In genomic region chr1:120138923-120139540, GRCm38 (mm10) we compare ENCODE assay signal across 30 mouse cellular contexts. TPM values are rescaled to one million over a fixed set of nuclear protein-coding genes. Genes with fewer than 3 reads are reported as not detected.
DNase-seq lines count a peak whose midpoint lies in the region; ATAC-seq lines count a peak whose summit lies in the region.
"Had no signal": no experiment of that assay in that cellular context is flagged by ENCODE, and none has a peak within 500 bp of the region (broad histone marks: within the 10 kb centered on the region; RNA-seq: fewer than 3 reads in every experiment).

No protein-coding gene starts in this region.

- no peaks in the 10 kb centered on the region for H3K9me3 ChIP-seq in forebrain, embryonic 11.5 days (ENCODE audit: control insufficient read depth, low read length)
- H3K9me3 ChIP-seq in forebrain, embryonic 15.5 days, result no peaks in the 10 kb centered on the region
- no peaks in the 10 kb centered on the region for H3K9me3 ChIP-seq in midbrain, embryonic 14.5 days (ENCODE audit: control insufficient read depth, low read length)
- no peaks in the 10 kb centered on the region for H3K9me3 ChIP-seq in midbrain, embryonic 11.5 days (ENCODE audit: control insufficient read depth, low read length)
- H3K9me3 ChIP-seq in forebrain, embryonic 13.5 days (replicated peaks), result no peaks in the 10 kb centered on the region
- no peaks in the 10 kb centered on the region for H3K9me3 ChIP-seq in midbrain, embryonic 16.5 days (replicated peaks; ENCODE audit: control insufficient read depth, low read length, poor library complexity, severe bottlenecking)
- H3K9me3 ChIP-seq: G1E; heart, embryonic 10.5 days; hindbrain, embryonic 13.5 days; liver, embryonic 15.5 days had no signal

- DNase-seq in forebrain, embryonic 11.5 days (ENCODE audit: low spot score), result no peak
- peak; percentile 41 for DNase-seq in midbrain, embryonic 14.5 days
- DNase-seq in midbrain, embryonic 11.5 days (ENCODE audit: low spot score, missing footprints), result no peak
- DNase-seq in testis, postnatal 10 days (ENCODE audit: low spot score), result no peak
- DNase-seq in gastrocnemius, adult 18-20 months (ENCODE audit: low spot score), result no peak
- DNase-seq: adrenal gland, postnatal 25 days; cerebellum, adult 18-20 months; cerebellum, postnatal 14 days; gastrocnemius, postnatal 25 days; heart, adult 11 months; heart, postnatal 4 days; kidney, adult 11 months; kidney, postnatal 14 days; layer of hippocampus, adult 9-11 months; liver; lung, embryonic 14.5 days; lung, postnatal 14 days; spleen, adult 18-20 months; thymus, adult 2 months; thymus, postnatal 36 days had no signal

- peaks cover 2% of the 10 kb centered on the region; the same call in 1 of the 2 replicates for H3K27me3 ChIP-seq in forebrain, embryonic 11.5 days (ENCODE audit: control insufficient read depth, insufficient read depth, low read length)
- no peaks in the 10 kb centered on the region for H3K27me3 ChIP-seq in forebrain, embryonic 15.5 days
- H3K27me3 ChIP-seq in midbrain, embryonic 14.5 days (ENCODE audit: control insufficient read depth, insufficient read depth, low read length), result no peaks in the 10 kb centered on the region
- no peaks in the 10 kb centered on the region for H3K27me3 ChIP-seq in midbrain, embryonic 11.5 days (ENCODE audit: control insufficient read depth, insufficient read depth, low read length)
- no peaks in the 10 kb centered on the region for H3K27me3 ChIP-seq in forebrain, embryonic 13.5 days
- H3K27me3 ChIP-seq in midbrain, embryonic 16.5 days (ENCODE audit: control insufficient read depth, insufficient read depth, low read depth, low read length), result no peaks in the 10 kb centered on the region
- H3K27me3 ChIP-seq: CH12.LX; hindbrain, embryonic 13.5 days; liver, embryonic 15.5 days had no signal

- H3K4me2 ChIP-seq in forebrain, embryonic 11.5 days (ENCODE audit: low read depth, low read length, severe bottlenecking), result no peak overlapping the region
- H3K4me2 ChIP-seq in forebrain, embryonic 15.5 days (replicated peaks), result no peak overlapping the region
- H3K4me2 ChIP-seq in midbrain, embryonic 14.5 days (ENCODE audit: low read length), result no peak overlapping the region
- H3K4me2 ChIP-seq in midbrain, embryonic 11.5 days, result no peak overlapping the region
- no peak overlapping the region for H3K4me2 ChIP-seq in forebrain, embryonic 13.5 days
- no peak overlapping the region for H3K4me2 ChIP-seq in midbrain, embryonic 16.5 days (ENCODE audit: low read length)
- H3K4me2 ChIP-seq: hindbrain, embryonic 13.5 days; liver, embryonic 15.5 days; lung, embryonic 14.5 days had no signal

- ATAC-seq in forebrain, embryonic 11.5 days (replicated peaks; ENCODE audit: low FRiP score), result peak; percentile 41; the same call in 1 of the 2 replicates
- ATAC-seq in forebrain, embryonic 15.5 days (replicated peaks), result no peak
- ATAC-seq in midbrain, embryonic 14.5 days (ENCODE audit: low FRiP score, low TSS enrichment), result no peak
- ATAC-seq in midbrain, embryonic 11.5 days (ENCODE audit: low FRiP score), result no peak
- ATAC-seq in forebrain, embryonic 13.5 days, result peak; percentile 16; the same call in 1 of the 2 replicates
- peak; percentile 55; the same call in 1 of the 2 replicates for ATAC-seq in midbrain, embryonic 16.5 days

- no peak overlapping the region for H3K27ac ChIP-seq in forebrain, embryonic 11.5 days (ENCODE audit: low read depth, low read length)
- H3K27ac ChIP-seq in forebrain, embryonic 15.5 days (replicated peaks), result no peak overlapping the region
- H3K27ac ChIP-seq in midbrain, embryonic 14.5 days (replicated peaks; ENCODE audit: low read depth, low read length), result no peak overlapping the region
- no peak overlapping the region for H3K27ac ChIP-seq in midbrain, embryonic 11.5 days (ENCODE audit: low read depth, low read length)
- H3K27ac ChIP-seq in forebrain, embryonic 13.5 days, result peak overlapping the region; percentile 19; the same call in 1 of the 2 replicates
- no peak overlapping the region for H3K27ac ChIP-seq in midbrain, embryonic 16.5 days (ENCODE audit: low read length)
- H3K27ac ChIP-seq: heart, embryonic 10.5 days; hindbrain, embryonic 13.5 days; liver, embryonic 15.5 days had no signal

- no peak overlapping the region for H3K9ac ChIP-seq in forebrain, embryonic 11.5 days (ENCODE audit: low read length)
- H3K9ac ChIP-seq in forebrain, embryonic 15.5 days (replicated peaks), result no peak overlapping the region
- H3K9ac ChIP-seq in midbrain, embryonic 14.5 days (replicated peaks; ENCODE audit: low read length), result no peak overlapping the region
- no peak overlapping the region for H3K9ac ChIP-seq in midbrain, embryonic 11.5 days (ENCODE audit: low read length)
- H3K9ac ChIP-seq in forebrain, embryonic 13.5 days, result no peak overlapping the region
- no peak overlapping the region for H3K9ac ChIP-seq in midbrain, embryonic 16.5 days (ENCODE audit: low read depth, low read length)
- H3K9ac ChIP-seq: hindbrain, embryonic 13.5 days; liver, embryonic 15.5 days; lung, embryonic 14.5 days had no signal

- 29% methylated on average over 7 of the region's 7 CpGs for WGBS in forebrain, embryonic 11.5 days
- 15% methylated on average over 7 of the region's 7 CpGs for WGBS in forebrain, embryonic 15.5 days
- WGBS in midbrain, embryonic 14.5 days, result 18% methylated on average over 7 of the region's 7 CpGs
- WGBS in midbrain, embryonic 11.5 days, result 26% methylated on average over 7 of the region's 7 CpGs
- WGBS in forebrain, embryonic 13.5 days, result 12% methylated on average over 7 of the region's 7 CpGs
- 15% methylated on average over 7 of the region's 7 CpGs for WGBS in midbrain, embryonic 16.5 days

- no peak overlapping the region for H3K4me3 ChIP-seq in forebrain, embryonic 11.5 days (ENCODE audit: low read depth, low read length)
- no peak overlapping the region for H3K4me3 ChIP-seq in forebrain, embryonic 15.5 days
- no peak overlapping the region for H3K4me3 ChIP-seq in midbrain, embryonic 14.5 days (replicated peaks; ENCODE audit: low read depth, low read length)
- H3K4me3 ChIP-seq in midbrain, embryonic 11.5 days (ENCODE audit: low read depth, low read length), result no peak overlapping the region
- no peak overlapping the region for H3K4me3 ChIP-seq in forebrain, embryonic 13.5 days
- H3K4me3 ChIP-seq in midbrain, embryonic 16.5 days (ENCODE audit: low read depth, low read length), result no peak overlapping the region
- H3K4me3 ChIP-seq: erythroblast, embryonic 14.5 days; heart, embryonic 10.5 days; hindbrain, embryonic 13.5 days; liver, embryonic 15.5 days; myocyte had no signal

- H3K36me3 ChIP-seq in forebrain, embryonic 11.5 days (ENCODE audit: control insufficient read depth, insufficient read depth, low read length), result no peaks in the 10 kb centered on the region
- no peaks in the 10 kb centered on the region for H3K36me3 ChIP-seq in forebrain, embryonic 15.5 days
- H3K36me3 ChIP-seq in midbrain, embryonic 14.5 days (ENCODE audit: control insufficient read depth, insufficient read depth, low read length), result no peaks in the 10 kb centered on the region
- no peaks in the 10 kb centered on the region for H3K36me3 ChIP-seq in midbrain, embryonic 11.5 days (ENCODE audit: control insufficient read depth, insufficient read depth, low read length)
- no peaks in the 10 kb centered on the region for H3K36me3 ChIP-seq in forebrain, embryonic 13.5 days (ENCODE audit: poor library complexity, severe bottlenecking)
- H3K36me3 ChIP-seq in midbrain, embryonic 16.5 days (ENCODE audit: control insufficient read depth, insufficient read depth, low read length), result no peaks in the 10 kb centered on the region
- H3K36me3 ChIP-seq: heart, embryonic 10.5 days; hindbrain, embryonic 13.5 days; liver, embryonic 15.5 days had no signal

- H3K4me1 ChIP-seq in forebrain, embryonic 11.5 days (replicated peaks; ENCODE audit: control insufficient read depth, insufficient read depth, low read length), result no peaks in the 10 kb centered on the region
- H3K4me1 ChIP-seq in forebrain, embryonic 15.5 days, result peaks cover 14% of the 10 kb centered on the region
- no peaks in the 10 kb centered on the region for H3K4me1 ChIP-seq in midbrain, embryonic 14.5 days (ENCODE audit: control insufficient read depth, insufficient read depth, low read length)
- H3K4me1 ChIP-seq in midbrain, embryonic 11.5 days (ENCODE audit: control insufficient read depth, insufficient read depth, low read length), result peaks cover 3% of the 10 kb centered on the region; the same call in 1 of the 2 replicates
- H3K4me1 ChIP-seq in forebrain, embryonic 13.5 days, result peaks cover 20% of the 10 kb centered on the region
- no peaks in the 10 kb centered on the region for H3K4me1 ChIP-seq in midbrain, embryonic 16.5 days (ENCODE audit: control insufficient read depth, insufficient read depth, low read length)
- H3K4me1 ChIP-seq: heart, embryonic 10.5 days; liver, embryonic 15.5 days had no signal

RNA-seq across cellular contexts. Expression of gene 3110009E18Rik, which starts 18.0 kb away (rescaled TPM):
- polyA plus RNA-seq in forebrain, embryonic 11.5 days (2014; fragmentation: Nextera tagmentation; extraction: Ambion mirVana), result 19.6 and 23.1 TPM in 2 replicates
- polyA plus RNA-seq in forebrain, embryonic 15.5 days (2015; fragmentation: Nextera tagmentation; extraction: Ambion mirVana), result 25.5 and 26.0 TPM in 2 replicates
- polyA plus RNA-seq in midbrain, embryonic 14.5 days (2014; fragmentation: Nextera tagmentation; extraction: Ambion mirVana), result 18.7 and 21.4 TPM in 2 replicates
- 26.4 and 27.1 TPM in 2 replicates for polyA plus RNA-seq in midbrain, embryonic 11.5 days (2014; fragmentation: Nextera tagmentation; extraction: Ambion mirVana)
- 24.8 and 29.7 TPM in 2 replicates for polyA plus RNA-seq in forebrain, embryonic 13.5 days (2015; fragmentation: Nextera tagmentation; extraction: Ambion mirVana)
- 13.0 and 13.7 TPM in 2 replicates for polyA plus RNA-seq in midbrain, embryonic 16.5 days (2015; fragmentation: Nextera tagmentation; extraction: Ambion mirVana)
- total RNA-seq in gastrocnemius, adult 18-20 months (2021), result 1 to 10 TPM; 4.6 to 5.7 TPM
- polyA plus RNA-seq: erythroblast, embryonic 14.5 days had no signal

RNA-seq across cellular contexts. Expression of gene Dbi, which starts 18.2 kb away (rescaled TPM):
- 783 and 824 TPM in 2 replicates for polyA plus RNA-seq in forebrain, embryonic 11.5 days (2014; fragmentation: Nextera tagmentation; extraction: Ambion mirVana)
- polyA plus RNA-seq in forebrain, embryonic 15.5 days (2015; fragmentation: Nextera tagmentation; extraction: Ambion mirVana), result 1,549 and 1,577 TPM in 2 replicates
- 759 and 1,068 TPM in 2 replicates for polyA plus RNA-seq in midbrain, embryonic 14.5 days (2014; fragmentation: Nextera tagmentation; extraction: Ambion mirVana)
- 690 and 715 TPM in 2 replicates for polyA plus RNA-seq in midbrain, embryonic 11.5 days (2014; fragmentation: Nextera tagmentation; extraction: Ambion mirVana)
- polyA plus RNA-seq in forebrain, embryonic 13.5 days (2015; fragmentation: Nextera tagmentation; extraction: Ambion mirVana), result 1,225 and 1,613 TPM in 2 replicates
- 901 and 1,233 TPM in 2 replicates for polyA plus RNA-seq in midbrain, embryonic 16.5 days (2015; fragmentation: Nextera tagmentation; extraction: Ambion mirVana)
- 100 to 1,000 TPM; 135 to 165 TPM for total RNA-seq in gastrocnemius, adult 18-20 months (2021)

Comparison
In these comparisons a context has a peak if more than half of its experiments do, and no peak if none do; other contexts are left out.
1. ATAC-seq: peak in forebrain, embryonic 11.5 days (single experiment), forebrain, embryonic 13.5 days (single experiment) and midbrain, embryonic 16.5 days (single experiment); none in forebrain, embryonic 15.5 days (single experiment), midbrain, embryonic 14.5 days (single experiment) and midbrain, embryonic 11.5 days (single experiment).